Mouse (Mus musculus) splenic B cell, adult 2 months (primary cell): ENCODE measurements around the gene Vmn2r89.
"Not testable (repeated sequence)": the region's sequence is repeated elsewhere in the genome, so short reads cannot be mapped to it uniquely, and the experiment has no call there.

Experiments
- DNase-seq: peaks from one replicate; pipeline ENCODE4 v3.0.0-alpha.2; 2011; ENCODE audit warnings: low read depth, low spot score
- H3K27me3 ChIP-seq: 2 replicates; pipeline ENCODE4 v1.6.1; 2012; ENCODE audit warnings: mild to moderate bottlenecking, low read length, moderate library complexity, mixed read lengths; ENCODE audit not compliant: control insufficient read depth, poor library complexity, insufficient read depth, severe bottlenecking
- H3K36me3 ChIP-seq: 2 replicates; pipeline ENCODE4 v1.6.1; 2012; ENCODE audit warnings: mild to moderate bottlenecking, low read length, moderate library complexity, mixed read lengths; ENCODE audit not compliant: control insufficient read depth, poor library complexity, insufficient read depth, severe bottlenecking

Gene Vmn2r89

GRCm38 (mm10) chr14:51451557-51451956 is at the start of gene Vmn2r89:
Vmn2r89 (plus strand) TSS chr14:51451857.
- not testable (repeated sequence) for DNase-seq, H3K27me3 ChIP-seq, H3K36me3 ChIP-seq

- no peak for DNase-seq
- Histone ChIP-seq H3K36me3 (no peaks in the 10 kb centered on the region), H3K27me3 (no peaks in the 10 kb centered on the region)
Observed at GRCm38 (mm10) chr14:51410520-51410919, 41.1 kb upstream of the Vmn2r89 start, which contains the start of gene Vmn2r88. Vmn2r88 (plus strand) TSS chr14:51410820.

GRCm38 (mm10) chr14:51423885-51424284 is 27.8 kb upstream of the Vmn2r89 start:
- Histone ChIP-seq H3K36me3 (no peaks in the 10 kb centered on the region), H3K27me3 (no peaks in the 10 kb centered on the region)
- no peak for DNase-seq

- DNase-seq, H3K36me3 ChIP-seq, H3K27me3 ChIP-seq: not testable (repeated sequence)
Observed at GRCm38 (mm10) chr14:51430138-51430537, 21.5 kb upstream of the Vmn2r89 start.

GRCm38 (mm10) chr14:51434546-51434945 is 17.1 kb upstream of the Vmn2r89 start:
- DNase-seq, result peak; percentile 0
- H3K36me3 ChIP-seq, result no peaks in the 10 kb centered on the region
- no peaks in the 10 kb centered on the region for H3K27me3 ChIP-seq

GRCm38 (mm10) chr14:51435020-51435419 is 16.6 kb upstream of the Vmn2r89 start:
- no peaks in the 10 kb centered on the region for H3K27me3 ChIP-seq
- DNase-seq, result no peak
- no peaks in the 10 kb centered on the region for H3K36me3 ChIP-seq

- DNase-seq, result no peak
- Histone ChIP-seq H3K36me3 (no peaks in the 10 kb centered on the region), H3K27me3 (no peaks in the 10 kb centered on the region)
Observed at GRCm38 (mm10) chr14:51438955-51439354, 12.7 kb upstream of the Vmn2r89 start.

GRCm38 (mm10) chr14:51480278-51480677 is 28.6 kb downstream of the Vmn2r89 start:
- H3K27me3 ChIP-seq, DNase-seq, H3K36me3 ChIP-seq: not testable (repeated sequence)

GRCm38 (mm10) chr14:51481332-51482015 is 29.8 kb downstream of the Vmn2r89 start:
- DNase-seq, H3K36me3 ChIP-seq, H3K27me3 ChIP-seq: not testable (repeated sequence)

- no peak for DNase-seq
- no peaks in the 10 kb centered on the region for H3K27me3 ChIP-seq
- H3K36me3 ChIP-seq, result no peaks in the 10 kb centered on the region
Observed at GRCm38 (mm10) chr14:51482051-51482715, 30.5 kb downstream of the Vmn2r89 start.

- not testable (repeated sequence) for H3K36me3 ChIP-seq, DNase-seq, H3K27me3 ChIP-seq
Observed at GRCm38 (mm10) chr14:51482971-51483381, 31.3 kb downstream of the Vmn2r89 start.

- DNase-seq, result no peak
- Histone ChIP-seq H3K36me3 (no peaks in the 10 kb centered on the region), H3K27me3 (no peaks in the 10 kb centered on the region)
Observed at GRCm38 (mm10) chr14:51483671-51484070, 32.0 kb downstream of the Vmn2r89 start.

GRCm38 (mm10) chr14:51486111-51486510 is 34.5 kb downstream of the Vmn2r89 start:
- DNase-seq, result no peak
- no peaks in the 10 kb centered on the region for H3K36me3 ChIP-seq
- H3K27me3 ChIP-seq, result no peaks in the 10 kb centered on the region

GRCm38 (mm10) chr14:51495781-51496180 is 44.1 kb downstream of the Vmn2r89 start:
- H3K36me3 ChIP-seq, result no peaks in the 10 kb centered on the region
- H3K27me3 ChIP-seq, result no peaks in the 10 kb centered on the region
- DNase-seq, result no peak

GRCm38 (mm10) chr14:51496955-51497354 is 45.3 kb downstream of the Vmn2r89 start:
- no peaks in the 10 kb centered on the region for H3K27me3 ChIP-seq
- no peaks in the 10 kb centered on the region for H3K36me3 ChIP-seq
- DNase-seq, result no peak
